Mouse (Mus musculus): ENCODE data around the gene 3110082I17Rik. TPM values are rescaled to one million over a fixed set of nuclear protein-coding genes. Genes with fewer than 3 reads are reported as not detected.

The 3110082I17Rik gene
- polyA plus RNA-seq, 1 experiment from 2014 or later: 19.7 TPM

- ATAC-seq (ENCODE audit: low FRiP score, low TSS enrichment) (peak; percentile 77), DNase-seq (ENCODE audit: low spot score) (no peak)
- Histone ChIP-seq H3K9ac (ENCODE audit: low read length) (no peak overlapping the region), H3K36me3 (ENCODE audit: control insufficient read depth, insufficient read depth, low read length) (no peaks in the 10 kb centered on the region), H3K27me3 (ENCODE audit: control insufficient read depth, insufficient read depth, low read length) (no peaks in the 10 kb centered on the region), H3K27ac (replicated peaks) (no peak overlapping the region), H3K4me1 (replicated peaks; ENCODE audit: control insufficient read depth, insufficient read depth) (no peaks in the 10 kb centered on the region), H3K4me2 (replicated peaks; ENCODE audit: low read depth) (no peak overlapping the region), H3K4me3 (ENCODE audit: low read depth, low read length) (no peak overlapping the region), H3K9me3 (ENCODE audit: control insufficient read depth, low read length) (no peaks in the 10 kb centered on the region)
- no peak for TF ChIP-seq CTCF (IDR thresholded peaks at IDR 0.05; ENCODE audit: low read depth)
- no peak for TF ChIP-seq EP300 (optimal IDR thresholded peaks at IDR 0.05)
- 52% methylated on average over 2 of the region's 2 CpGs for WGBS
Measured at GRCm38 (mm10) chr5:139466373-139466772, 6.0 kb upstream of the 3110082I17Rik start.

GRCm38 (mm10) chr5:139464874-139465273, 4.5 kb upstream of the 3110082I17Rik start:
- H3K4me1 ChIP-seq (replicated peaks; ENCODE audit: control insufficient read depth, insufficient read depth): no peaks in the 10 kb centered on the region
- no peak overlapping the region for H3K4me3 ChIP-seq (ENCODE audit: low read depth, low read length)
- no peak for DNase-seq (ENCODE audit: low spot score)
- H3K27me3 ChIP-seq (ENCODE audit: control insufficient read depth, insufficient read depth, low read length): no peaks in the 10 kb centered on the region
- ATAC-seq (ENCODE audit: low FRiP score, low TSS enrichment): no peak
- H3K36me3 ChIP-seq (ENCODE audit: control insufficient read depth, insufficient read depth, low read length): no peaks in the 10 kb centered on the region
- no peak overlapping the region for H3K27ac ChIP-seq (replicated peaks)
- H3K4me2 ChIP-seq (replicated peaks; ENCODE audit: low read depth): no peak overlapping the region
- TF ChIP-seq CTCF (IDR thresholded peaks at IDR 0.05; ENCODE audit: low read depth) (no peak), EP300 (optimal IDR thresholded peaks at IDR 0.05) (no peak)
- H3K9me3 ChIP-seq (ENCODE audit: control insufficient read depth, low read length): no peaks in the 10 kb centered on the region
- WGBS: 50% methylated on average over 4 of the region's 4 CpGs
- no peak overlapping the region for H3K9ac ChIP-seq (ENCODE audit: low read length)

GRCm38 (mm10) chr5:139459938-139460337, 389 bp downstream of the 3110082I17Rik start:
- no peaks in the 10 kb centered on the region for H3K4me1 ChIP-seq (replicated peaks; ENCODE audit: control insufficient read depth, insufficient read depth)
- ATAC-seq (ENCODE audit: low FRiP score, low TSS enrichment) (peak; percentile 5; the same call in 1 of the 2 replicates), DNase-seq (ENCODE audit: low spot score) (no peak)
- peak overlapping the region; percentile 74 for H3K4me2 ChIP-seq (replicated peaks; ENCODE audit: low read depth)
- H3K27ac ChIP-seq (replicated peaks): no peak overlapping the region
- TF ChIP-seq CTCF (IDR thresholded peaks at IDR 0.05; ENCODE audit: low read depth) (no peak), EP300 (optimal IDR thresholded peaks at IDR 0.05) (no peak)
- H3K9me3 ChIP-seq (ENCODE audit: control insufficient read depth, low read length): no peaks in the 10 kb centered on the region
- peak overlapping the region; percentile 60 for H3K4me3 ChIP-seq (ENCODE audit: low read depth, low read length)
- no peaks in the 10 kb centered on the region for H3K27me3 ChIP-seq (ENCODE audit: control insufficient read depth, insufficient read depth, low read length)
- H3K36me3 ChIP-seq (ENCODE audit: control insufficient read depth, insufficient read depth, low read length): no peaks in the 10 kb centered on the region
- peak overlapping the region; percentile 61 for H3K9ac ChIP-seq (ENCODE audit: low read length)
- 6% methylated on average over 10 of the region's 10 CpGs for WGBS

GRCm38 (mm10) chr5:139457241-139457640, 3.1 kb downstream of the 3110082I17Rik start:
- ATAC-seq (ENCODE audit: low FRiP score, low TSS enrichment) (no peak), DNase-seq (ENCODE audit: low spot score) (peak; percentile 68)
- TF ChIP-seq CTCF (IDR thresholded peaks at IDR 0.05; ENCODE audit: low read depth) (no peak), EP300 (optimal IDR thresholded peaks at IDR 0.05) (no peak)
- H3K27me3 ChIP-seq (ENCODE audit: control insufficient read depth, insufficient read depth, low read length): no peaks in the 10 kb centered on the region
- no peaks in the 10 kb centered on the region for H3K36me3 ChIP-seq (ENCODE audit: control insufficient read depth, insufficient read depth, low read length)
- H3K27ac ChIP-seq (replicated peaks): peak overlapping the region; percentile 76
- H3K9me3 ChIP-seq (ENCODE audit: control insufficient read depth, low read length): no peaks in the 10 kb centered on the region
- WGBS: 56% methylated on average over 8 of the region's 8 CpGs
- no peak overlapping the region for H3K4me3 ChIP-seq (ENCODE audit: low read depth, low read length)
- H3K4me2 ChIP-seq (replicated peaks; ENCODE audit: low read depth): no peak overlapping the region
- H3K9ac ChIP-seq (ENCODE audit: low read length): no peak overlapping the region
- H3K4me1 ChIP-seq (replicated peaks; ENCODE audit: control insufficient read depth, insufficient read depth): no peaks in the 10 kb centered on the region

- 87% methylated on average over 12 of the region's 12 CpGs for WGBS
- TF ChIP-seq EP300 (optimal IDR thresholded peaks at IDR 0.05) (no peak), CTCF (IDR thresholded peaks at IDR 0.05; ENCODE audit: low read depth) (no peak)
- no peak for ATAC-seq (ENCODE audit: low FRiP score, low TSS enrichment)
- H3K9me3 ChIP-seq (ENCODE audit: control insufficient read depth, low read length): no peaks in the 10 kb centered on the region
- H3K27me3 ChIP-seq (ENCODE audit: control insufficient read depth, insufficient read depth, low read length): no peaks in the 10 kb centered on the region
- H3K4me2 ChIP-seq (replicated peaks; ENCODE audit: low read depth): no peak overlapping the region
- H3K27ac ChIP-seq (replicated peaks): 0 out of 2 replicates have a peak overlapping the region, but pooled peaks have one; percentile 2
- H3K36me3 ChIP-seq (ENCODE audit: control insufficient read depth, insufficient read depth, low read length): no peaks in the 10 kb centered on the region
- H3K4me1 ChIP-seq (replicated peaks; ENCODE audit: control insufficient read depth, insufficient read depth): no peaks in the 10 kb centered on the region
- H3K9ac ChIP-seq (ENCODE audit: low read length): no peak overlapping the region
- no peak overlapping the region for H3K4me3 ChIP-seq (ENCODE audit: low read depth, low read length)
- DNase-seq (ENCODE audit: low spot score): no peak
Measured at GRCm38 (mm10) chr5:139455166-139455565, 5.2 kb downstream of the 3110082I17Rik start.

GRCm38 (mm10) chr5:139453031-139453430, 7.3 kb downstream of the 3110082I17Rik start:
- H3K9me3 ChIP-seq (ENCODE audit: control insufficient read depth, low read length): no peaks in the 10 kb centered on the region
- H3K27me3 ChIP-seq (ENCODE audit: control insufficient read depth, insufficient read depth, low read length): no peaks in the 10 kb centered on the region
- TF ChIP-seq EP300 (optimal IDR thresholded peaks at IDR 0.05): no peak
- TF ChIP-seq CTCF (IDR thresholded peaks at IDR 0.05; ENCODE audit: low read depth): no peak
- no peaks in the 10 kb centered on the region for H3K36me3 ChIP-seq (ENCODE audit: control insufficient read depth, insufficient read depth, low read length)
- H3K4me1 ChIP-seq (replicated peaks; ENCODE audit: control insufficient read depth, insufficient read depth): no peaks in the 10 kb centered on the region
- no peak for ATAC-seq (ENCODE audit: low FRiP score, low TSS enrichment)
- no peak overlapping the region for H3K9ac ChIP-seq (ENCODE audit: low read length)
- no peak overlapping the region for H3K4me3 ChIP-seq (ENCODE audit: low read depth, low read length)
- 0 out of 2 replicates have a peak overlapping the region, but pooled peaks have one; percentile 75 for H3K27ac ChIP-seq (replicated peaks)
- no peak overlapping the region for H3K4me2 ChIP-seq (replicated peaks; ENCODE audit: low read depth)
- DNase-seq (ENCODE audit: low spot score): no peak
- WGBS: 91% methylated on average over 10 of the region's 10 CpGs

Measured in stomach, postnatal 0 days (tissue).